Mouse (Mus musculus): Measurements from ENCODE around the gene Babam2. TPM values are rescaled to one million over a fixed set of nuclear protein-coding genes. Genes with fewer than 3 reads are reported as not detected.

Gene Babam2
- polyA plus RNA-seq, 1 experiment = 92.8 TPM

DNA sequence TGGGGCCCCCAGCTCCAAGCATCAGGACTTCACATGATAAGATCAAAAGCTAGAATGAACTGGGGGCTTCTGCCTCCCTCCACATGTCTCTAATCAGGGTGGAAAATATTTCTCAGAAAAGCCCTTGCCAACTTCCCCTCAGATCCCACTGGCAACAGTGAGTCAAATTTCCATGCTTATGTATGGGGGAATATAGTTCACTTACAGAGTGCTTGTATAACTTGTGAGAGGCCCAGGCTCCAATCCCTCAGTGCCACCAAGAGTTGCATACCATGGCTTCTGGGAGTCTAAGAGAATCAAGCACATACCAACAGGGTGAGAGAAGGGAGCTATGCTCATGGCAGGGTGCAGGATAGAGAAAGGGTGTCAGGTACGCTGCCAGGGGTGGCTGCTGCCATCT is 355.0 kb downstream of the Babam2 start:
- Histone ChIP-seq H3K4me3 (ENCODE audit: low read depth, low read length) (no peak overlapping the region), H3K9ac (ENCODE audit: low read depth, poor library complexity, severe bottlenecking) (no peak overlapping the region), H3K27ac (ENCODE audit: insufficient read depth, low read length) (no peak overlapping the region), H3K36me3 (ENCODE audit: control insufficient read depth, insufficient read depth, low read length, poor library complexity, severe bottlenecking) (no peaks in the 10 kb centered on the region), H3K4me1 (ENCODE audit: control insufficient read depth, insufficient read depth, low read length) (no peaks in the 10 kb centered on the region), H3K9me3 (replicated peaks; ENCODE audit: control insufficient read depth, insufficient read depth, low read length, poor library complexity, severe bottlenecking) (no peaks in the 10 kb centered on the region), H3K27me3 (ENCODE audit: control insufficient read depth, insufficient read depth, low read length, poor library complexity, severe bottlenecking) (no peaks in the 10 kb centered on the region)
- TF ChIP-seq POLR2A (IDR thresholded peaks at IDR 0.05; ENCODE audit: insufficient read depth, low read length) (no peak), EP300 (IDR thresholded peaks at IDR 0.05; ENCODE audit: insufficient read depth, low read depth, low read length) (no peak), CTCF (IDR thresholded peaks at IDR 0.05; ENCODE audit: low read depth, low read length) (no peak)

DNA sequence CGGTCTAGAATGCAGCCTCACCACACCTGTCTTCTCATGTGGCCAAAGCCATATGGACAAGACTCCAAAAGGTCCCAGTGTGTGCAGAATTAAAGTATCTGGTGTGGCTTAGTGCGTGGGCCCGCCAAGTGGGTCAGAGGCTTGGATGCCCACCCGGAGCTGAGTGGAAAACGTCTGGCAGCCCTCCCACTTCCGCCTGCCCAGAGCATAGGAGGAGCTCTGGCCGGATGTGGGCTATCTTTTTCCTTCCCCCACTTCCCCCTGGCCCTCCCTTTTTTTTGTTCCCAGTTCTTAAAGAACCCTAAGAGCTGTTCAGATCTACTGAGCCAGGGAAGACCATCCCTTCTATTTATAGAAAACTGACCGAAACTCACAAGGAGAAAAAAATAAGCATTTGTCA is 356.0 kb downstream of the Babam2 start:
- H3K4me3 ChIP-seq (ENCODE audit: low read depth, low read length) = no peak overlapping the region
- H3K27ac ChIP-seq (ENCODE audit: insufficient read depth, low read length) = no peak overlapping the region
- TF ChIP-seq CTCF (IDR thresholded peaks at IDR 0.05; ENCODE audit: low read depth, low read length) = no peak
- TF ChIP-seq POLR2A (IDR thresholded peaks at IDR 0.05; ENCODE audit: insufficient read depth, low read length) = no peak
- no peak for TF ChIP-seq EP300 (IDR thresholded peaks at IDR 0.05; ENCODE audit: insufficient read depth, low read depth, low read length)
- H3K27me3 ChIP-seq (ENCODE audit: control insufficient read depth, insufficient read depth, low read length, poor library complexity, severe bottlenecking) = no peaks in the 10 kb centered on the region
- no peaks in the 10 kb centered on the region for H3K9me3 ChIP-seq (replicated peaks; ENCODE audit: control insufficient read depth, insufficient read depth, low read length, poor library complexity, severe bottlenecking)
- H3K9ac ChIP-seq (ENCODE audit: low read depth, poor library complexity, severe bottlenecking) = no peak overlapping the region
- H3K4me1 ChIP-seq (ENCODE audit: control insufficient read depth, insufficient read depth, low read length) = no peaks in the 10 kb centered on the region
- no peaks in the 10 kb centered on the region for H3K36me3 ChIP-seq (ENCODE audit: control insufficient read depth, insufficient read depth, low read length, poor library complexity, severe bottlenecking)

DNA sequence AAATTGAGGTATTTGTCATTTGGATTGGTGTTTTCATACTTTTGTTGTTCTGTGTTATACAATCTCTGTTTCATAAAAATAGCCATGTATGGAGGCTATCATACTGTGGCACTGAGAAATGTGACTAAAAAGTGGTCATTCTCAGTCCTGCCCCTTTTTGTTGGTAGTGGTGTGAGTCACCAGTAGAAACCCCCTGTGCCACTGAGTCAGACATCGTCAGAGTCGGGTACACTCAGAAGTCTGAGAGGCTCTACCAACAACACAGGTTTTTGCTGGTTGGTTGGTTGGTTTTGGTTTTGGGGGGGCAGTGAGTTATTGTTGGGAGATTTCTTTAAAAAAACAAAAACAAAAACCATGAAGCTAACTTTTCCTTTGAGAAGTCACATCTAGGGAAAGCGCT is 358.2 kb downstream of the Babam2 start:
- H3K27me3 ChIP-seq (ENCODE audit: control insufficient read depth, insufficient read depth, low read length, poor library complexity, severe bottlenecking) = no peaks in the 10 kb centered on the region
- no peaks in the 10 kb centered on the region for H3K4me1 ChIP-seq (ENCODE audit: control insufficient read depth, insufficient read depth, low read length)
- H3K36me3 ChIP-seq (ENCODE audit: control insufficient read depth, insufficient read depth, low read length, poor library complexity, severe bottlenecking) = no peaks in the 10 kb centered on the region
- TF ChIP-seq POLR2A (IDR thresholded peaks at IDR 0.05; ENCODE audit: insufficient read depth, low read length) (no peak), CTCF (IDR thresholded peaks at IDR 0.05; ENCODE audit: low read depth, low read length) (no peak)
- H3K4me3 ChIP-seq (ENCODE audit: low read depth, low read length) = no peak overlapping the region
- no peak overlapping the region for H3K27ac ChIP-seq (ENCODE audit: insufficient read depth, low read length)
- no peaks in the 10 kb centered on the region for H3K9me3 ChIP-seq (replicated peaks; ENCODE audit: control insufficient read depth, insufficient read depth, low read length, poor library complexity, severe bottlenecking)
- H3K9ac ChIP-seq (ENCODE audit: low read depth, poor library complexity, severe bottlenecking) = no peak overlapping the region

DNA sequence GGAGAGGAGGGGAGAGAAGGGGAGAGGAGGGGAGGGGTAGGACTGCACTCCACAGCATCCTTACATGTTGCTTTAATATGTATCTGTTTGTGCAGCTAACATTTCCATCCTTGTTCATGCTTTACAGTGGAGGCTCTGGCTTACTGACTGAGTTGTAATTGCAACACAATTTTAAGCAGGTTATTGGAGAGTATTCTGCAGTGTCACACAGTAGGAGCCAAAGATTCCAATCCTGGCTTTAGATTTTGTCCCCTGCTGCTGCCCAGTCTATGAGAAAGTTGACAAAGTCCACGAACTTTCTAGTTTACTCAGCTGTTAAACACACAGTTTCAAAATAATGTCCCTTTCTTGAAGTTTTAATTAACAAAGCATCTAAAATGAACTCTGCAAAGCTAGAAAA is 358.6 kb downstream of the Babam2 start:
- Histone ChIP-seq H3K27ac (ENCODE audit: insufficient read depth, low read length) (no peak overlapping the region), H3K9me3 (replicated peaks; ENCODE audit: control insufficient read depth, insufficient read depth, low read length, poor library complexity, severe bottlenecking) (no peaks in the 10 kb centered on the region), H3K27me3 (ENCODE audit: control insufficient read depth, insufficient read depth, low read length, poor library complexity, severe bottlenecking) (no peaks in the 10 kb centered on the region), H3K36me3 (ENCODE audit: control insufficient read depth, insufficient read depth, low read length, poor library complexity, severe bottlenecking) (no peaks in the 10 kb centered on the region), H3K4me3 (ENCODE audit: low read depth, low read length) (no peak overlapping the region), H3K9ac (ENCODE audit: low read depth, poor library complexity, severe bottlenecking) (no peak overlapping the region), H3K4me1 (ENCODE audit: control insufficient read depth, insufficient read depth, low read length) (no peaks in the 10 kb centered on the region)
- TF ChIP-seq EP300 (IDR thresholded peaks at IDR 0.05; ENCODE audit: insufficient read depth, low read depth, low read length) (no peak), CTCF (IDR thresholded peaks at IDR 0.05; ENCODE audit: low read depth, low read length) (no peak), POLR2A (IDR thresholded peaks at IDR 0.05; ENCODE audit: insufficient read depth, low read length) (no peak)

DNA sequence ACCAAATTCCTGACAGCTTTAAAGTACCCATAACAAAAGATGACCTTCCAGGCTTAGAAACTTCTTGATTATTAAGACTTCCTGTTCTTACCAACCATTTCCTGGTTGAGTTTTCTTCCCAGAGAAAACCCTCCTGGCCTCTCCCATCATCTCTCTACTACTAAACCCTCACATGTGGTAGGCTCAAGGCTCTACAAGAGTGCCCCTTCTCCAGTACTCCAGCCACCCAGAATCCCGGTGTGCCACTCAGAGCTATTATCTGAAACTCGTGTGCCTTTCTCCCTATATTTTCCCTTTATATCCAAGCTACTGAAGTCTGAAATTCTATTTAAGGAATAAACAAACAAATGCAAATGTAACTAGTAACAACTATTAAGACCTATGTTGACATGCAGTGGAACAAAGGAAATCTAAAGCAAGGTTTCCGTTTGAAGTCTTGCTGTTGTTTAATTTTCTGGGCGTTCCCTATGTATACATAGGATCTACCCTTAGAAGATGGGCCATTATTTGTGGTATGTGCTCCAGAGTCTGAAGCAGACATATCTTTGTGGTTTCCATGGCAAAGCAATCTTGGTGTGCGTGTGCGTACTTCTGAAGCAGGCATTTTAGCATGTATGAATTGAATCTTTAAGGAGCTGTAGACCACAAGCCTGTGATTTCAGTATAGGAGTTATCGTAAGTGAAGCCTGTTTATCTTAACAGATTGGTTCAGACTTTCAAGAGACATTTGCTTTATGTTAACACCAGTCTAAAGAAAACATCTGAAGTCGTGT is 361.2 kb downstream of the Babam2 start:
- TF ChIP-seq POLR2A (IDR thresholded peaks at IDR 0.05; ENCODE audit: insufficient read depth, low read length) = no peak
- Histone ChIP-seq H3K9me3 (replicated peaks; ENCODE audit: control insufficient read depth, insufficient read depth, low read length, poor library complexity, severe bottlenecking) (no peaks in the 10 kb centered on the region), H3K27ac (ENCODE audit: insufficient read depth, low read length) (no peak overlapping the region), H3K4me1 (ENCODE audit: control insufficient read depth, insufficient read depth, low read length) (no peaks in the 10 kb centered on the region), H3K9ac (ENCODE audit: low read depth, poor library complexity, severe bottlenecking) (no peak overlapping the region), H3K4me3 (ENCODE audit: low read depth, low read length) (no peak overlapping the region), H3K27me3 (ENCODE audit: control insufficient read depth, insufficient read depth, low read length, poor library complexity, severe bottlenecking) (no peaks in the 10 kb centered on the region), H3K36me3 (ENCODE audit: control insufficient read depth, insufficient read depth, low read length, poor library complexity, severe bottlenecking) (no peaks in the 10 kb centered on the region)

DNA sequence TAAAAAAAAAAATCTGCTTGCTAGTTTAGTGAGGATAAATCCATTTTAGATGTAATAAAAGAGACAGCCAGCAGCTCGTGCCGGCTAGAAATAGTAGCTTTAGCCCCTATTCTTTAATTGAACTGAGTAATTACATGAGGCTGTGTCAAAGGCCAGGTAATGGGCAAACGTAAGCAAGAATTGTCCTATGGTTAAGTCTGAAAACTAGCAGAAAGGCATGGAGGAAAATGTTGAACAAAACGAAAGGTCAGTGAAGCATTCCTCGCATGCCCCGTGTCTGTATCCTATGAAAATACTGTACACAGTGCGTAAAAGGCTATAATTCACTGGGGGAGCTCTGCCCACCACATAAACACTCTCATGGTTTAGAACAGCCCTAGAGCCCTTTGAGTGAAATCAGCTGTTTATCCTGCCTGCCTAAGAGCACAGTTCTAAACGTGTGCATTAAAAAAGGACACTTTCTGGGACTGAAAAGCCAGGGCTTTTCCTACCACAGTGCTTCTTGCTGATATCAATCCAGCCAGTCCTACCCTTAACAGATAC is 361.8 kb downstream of the Babam2 start:
- no peaks in the 10 kb centered on the region for H3K4me1 ChIP-seq (ENCODE audit: control insufficient read depth, insufficient read depth, low read length)
- no peak overlapping the region for H3K4me3 ChIP-seq (ENCODE audit: low read depth, low read length)
- no peaks in the 10 kb centered on the region for H3K36me3 ChIP-seq (ENCODE audit: control insufficient read depth, insufficient read depth, low read length, poor library complexity, severe bottlenecking)
- H3K27ac ChIP-seq (ENCODE audit: insufficient read depth, low read length) = no peak overlapping the region
- TF ChIP-seq EP300 (IDR thresholded peaks at IDR 0.05; ENCODE audit: insufficient read depth, low read depth, low read length) = no peak
- TF ChIP-seq CTCF (IDR thresholded peaks at IDR 0.05; ENCODE audit: low read depth, low read length) = no peak
- no peak for TF ChIP-seq POLR2A (IDR thresholded peaks at IDR 0.05; ENCODE audit: insufficient read depth, low read length)
- H3K9me3 ChIP-seq (replicated peaks; ENCODE audit: control insufficient read depth, insufficient read depth, low read length, poor library complexity, severe bottlenecking) = no peaks in the 10 kb centered on the region; the same call in 1 of the 2 replicates
- no peak overlapping the region for H3K9ac ChIP-seq (ENCODE audit: low read depth, poor library complexity, severe bottlenecking)
- H3K27me3 ChIP-seq (ENCODE audit: control insufficient read depth, insufficient read depth, low read length, poor library complexity, severe bottlenecking) = no peaks in the 10 kb centered on the region
